Mouse (Mus musculus) G1E-ER4 (cell line): ENCODE data around the gene Lrriq4. TPM values are rescaled to one million over a fixed set of nuclear protein-coding genes. Genes with fewer than 3 reads are reported as not detected.

Source experiments
- GATA1 ChIP-seq: IDR thresholded peaks from one replicate; pipeline ENCODE4 v1.8.0; 2012; ENCODE audit warnings: low read length, inconsistent platforms
- polyA plus RNA-seq: library from polyadenylated mRNA; stranded (reverse); fragments of >175 nt; gene quantifications from 2 replicates; pipeline ENCODE4 v1.2.3, GENCODE M21; 2012

Gene Lrriq4
- polyA plus RNA-seq, 1 experiment: not detected

GRCm38 (mm10) chr3:30713334-30713733 is 69.0 kb downstream of the Lrriq4 start:
- TF ChIP-seq GATA1: no peak

GRCm38 (mm10) chr3:30718649-30719048 is 74.3 kb downstream of the Lrriq4 start:
- TF ChIP-seq GATA1: no peak

Other genes with a start within 250 kb of the Lrriq4 start
- not detected in 2 replicates for gene Mecom, start 96.5 kb upstream of the Lrriq4 start, polyA plus RNA-seq
- not detected in 2 replicates for gene Actrt3, start 44.6 kb upstream of the Lrriq4 start, polyA plus RNA-seq
- gene Mynn, start 42.4 kb upstream of the Lrriq4 start, polyA plus RNA-seq: 0.48 and 0.67 TPM in 2 replicates
- gene Lrrc34, start 3.4 kb downstream of the Lrriq4 start, polyA plus RNA-seq: not detected in 2 replicates
- not detected in 2 replicates for gene Lrrc31, start 55.3 kb downstream of the Lrriq4 start, polyA plus RNA-seq
- gene Samd7, start 101.8 kb downstream of the Lrriq4 start, polyA plus RNA-seq: 0.02 TPM in 1 of 2 replicates, not detected in the other
- gene Sec62, start 148.4 kb downstream of the Lrriq4 start, polyA plus RNA-seq: 15.9 and 20.3 TPM in 2 replicates
- gene Gpr160, start 211.4 kb downstream of the Lrriq4 start, polyA plus RNA-seq: not detected in 2 replicates